Comparison of ENCODE assay signal across 21 mouse cellular contexts in the genomic region with DNA sequence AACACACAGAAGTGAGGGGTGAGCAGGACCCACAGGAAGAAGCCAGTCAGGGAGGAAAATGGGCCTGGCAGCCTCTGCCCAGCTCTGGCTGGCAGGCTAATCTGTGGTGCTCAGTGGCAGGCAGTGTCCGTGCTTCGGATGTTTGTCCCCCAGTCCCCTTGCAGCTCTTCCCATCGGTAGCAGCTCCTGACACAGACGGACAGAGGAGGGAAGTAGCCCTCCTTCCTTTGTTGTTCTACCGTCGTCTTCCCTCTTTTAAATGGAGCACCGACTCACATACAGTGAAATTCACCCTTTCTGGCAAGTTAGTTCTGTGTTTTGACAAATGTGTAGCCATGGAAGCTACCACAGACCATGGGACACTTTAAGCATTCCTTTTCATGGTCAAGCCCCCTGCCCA. TPM values are rescaled to one million over a fixed set of nuclear protein-coding genes. Genes with fewer than 3 reads are reported as not detected.
DNase-seq lines count a peak whose midpoint lies in the region; ATAC-seq lines count a peak whose summit lies in the region.
"Had no signal": no experiment of that assay in that cellular context is flagged by ENCODE, and none has a peak within 500 bp of the region (broad histone marks: within the 10 kb centered on the region; RNA-seq: fewer than 3 reads in every experiment).

No protein-coding gene starts in this region.

- no peak overlapping the region for H3K9ac ChIP-seq in hindbrain, embryonic 13.5 days
- 0 out of 2 replicates have a peak overlapping the region, but pooled peaks have one; percentile 4 for H3K9ac ChIP-seq in midbrain, embryonic 14.5 days (replicated peaks; ENCODE audit: low read length)
- no peak overlapping the region for H3K9ac ChIP-seq in midbrain, embryonic 16.5 days (ENCODE audit: low read depth, low read length)
- H3K9ac ChIP-seq: limb, embryonic 13.5 days; liver, embryonic 14.5 days; neural tube, embryonic 13.5 days had no signal

- no peaks in the 10 kb centered on the region for H3K9me3 ChIP-seq in heart, embryonic 10.5 days
- H3K9me3 ChIP-seq in hindbrain, embryonic 10.5 days: no peaks in the 10 kb centered on the region
- H3K9me3 ChIP-seq in hindbrain, embryonic 13.5 days: no peaks in the 10 kb centered on the region
- no peaks in the 10 kb centered on the region for H3K9me3 ChIP-seq in midbrain, embryonic 14.5 days (ENCODE audit: control insufficient read depth, low read length)
- no peaks in the 10 kb centered on the region for H3K9me3 ChIP-seq in midbrain, embryonic 16.5 days (replicated peaks; ENCODE audit: control insufficient read depth, low read length, poor library complexity, severe bottlenecking)
- H3K9me3 ChIP-seq: limb, embryonic 13.5 days; neural tube, embryonic 13.5 days had no signal

- WGBS in heart, embryonic 10.5 days: 32% methylated on average over 7 of the region's 7 CpGs
- WGBS in hindbrain, embryonic 10.5 days: 57% methylated on average over 7 of the region's 7 CpGs
- 54% methylated on average over 7 of the region's 7 CpGs for WGBS in hindbrain, embryonic 13.5 days
- WGBS in midbrain, embryonic 14.5 days: 35% methylated on average over 7 of the region's 7 CpGs
- 27% methylated on average over 7 of the region's 7 CpGs for WGBS in midbrain, embryonic 16.5 days

- peak overlapping the region; percentile 25; the same call in 1 of the 2 replicates for H3K4me3 ChIP-seq in heart, embryonic 10.5 days
- H3K4me3 ChIP-seq in hindbrain, embryonic 10.5 days: no peak overlapping the region
- H3K4me3 ChIP-seq in hindbrain, embryonic 13.5 days: no peak overlapping the region
- no peak overlapping the region for H3K4me3 ChIP-seq in midbrain, embryonic 14.5 days (replicated peaks; ENCODE audit: low read depth, low read length)
- no peak overlapping the region for H3K4me3 ChIP-seq in midbrain, embryonic 16.5 days (ENCODE audit: low read depth, low read length)
- H3K4me3 ChIP-seq: limb, embryonic 13.5 days; neural tube, embryonic 13.5 days had no signal

- H3K27ac ChIP-seq in heart, embryonic 10.5 days: peak overlapping the region; percentile 81
- peak overlapping the region; percentile 56 for H3K27ac ChIP-seq in hindbrain, embryonic 10.5 days
- H3K27ac ChIP-seq in hindbrain, embryonic 13.5 days: no peak overlapping the region
- no peak overlapping the region for H3K27ac ChIP-seq in midbrain, embryonic 14.5 days (replicated peaks; ENCODE audit: low read depth, low read length)
- H3K27ac ChIP-seq in midbrain, embryonic 16.5 days (ENCODE audit: low read length): no peak overlapping the region
- H3K27ac ChIP-seq: limb, embryonic 13.5 days; liver, embryonic 14.5 days; neural tube, embryonic 13.5 days had no signal

- no peaks in the 10 kb centered on the region for H3K27me3 ChIP-seq in heart, embryonic 10.5 days (ENCODE audit: insufficient read depth, poor library complexity, severe bottlenecking)
- peaks cover 12% of the 10 kb centered on the region; the same call in 1 of the 2 replicates for H3K27me3 ChIP-seq in hindbrain, embryonic 10.5 days (ENCODE audit: insufficient read depth, poor library complexity, severe bottlenecking)
- no peaks in the 10 kb centered on the region for H3K27me3 ChIP-seq in hindbrain, embryonic 13.5 days
- peaks cover 14% of the 10 kb centered on the region for H3K27me3 ChIP-seq in midbrain, embryonic 14.5 days (ENCODE audit: control insufficient read depth, insufficient read depth, low read length)
- no peaks in the 10 kb centered on the region for H3K27me3 ChIP-seq in midbrain, embryonic 16.5 days (ENCODE audit: control insufficient read depth, insufficient read depth, low read depth, low read length)
- H3K27me3 ChIP-seq: limb, embryonic 13.5 days; neural tube, embryonic 13.5 days had no signal

- no peak overlapping the region for H3K4me2 ChIP-seq in hindbrain, embryonic 13.5 days
- no peak overlapping the region for H3K4me2 ChIP-seq in midbrain, embryonic 14.5 days (ENCODE audit: low read length)
- H3K4me2 ChIP-seq in midbrain, embryonic 16.5 days (ENCODE audit: low read length): no peak overlapping the region
- H3K4me2 ChIP-seq: limb, embryonic 13.5 days; neural tube, embryonic 13.5 days had no signal

- H3K36me3 ChIP-seq in heart, embryonic 10.5 days: no peaks in the 10 kb centered on the region
- H3K36me3 ChIP-seq in hindbrain, embryonic 10.5 days: no peaks in the 10 kb centered on the region
- H3K36me3 ChIP-seq in hindbrain, embryonic 13.5 days: no peaks in the 10 kb centered on the region
- no peaks in the 10 kb centered on the region for H3K36me3 ChIP-seq in midbrain, embryonic 14.5 days (ENCODE audit: control insufficient read depth, insufficient read depth, low read length)
- H3K36me3 ChIP-seq in midbrain, embryonic 16.5 days (ENCODE audit: control insufficient read depth, insufficient read depth, low read length): no peaks in the 10 kb centered on the region
- H3K36me3 ChIP-seq: limb, embryonic 13.5 days; neural tube, embryonic 13.5 days had no signal

- ATAC-seq in hindbrain, embryonic 13.5 days (ENCODE audit: low FRiP score): no peak
- no peak for ATAC-seq in midbrain, embryonic 14.5 days (ENCODE audit: low FRiP score, low TSS enrichment)
- ATAC-seq in midbrain, embryonic 16.5 days: no peak
- ATAC-seq: lung, postnatal 0 days had no signal

- peaks cover 72% of the 10 kb centered on the region for H3K4me1 ChIP-seq in heart, embryonic 10.5 days
- H3K4me1 ChIP-seq in hindbrain, embryonic 10.5 days (replicated peaks): peaks cover 51% of the 10 kb centered on the region
- H3K4me1 ChIP-seq in hindbrain, embryonic 13.5 days (replicated peaks): peaks cover 38% of the 10 kb centered on the region
- peaks cover 17% of the 10 kb centered on the region for H3K4me1 ChIP-seq in midbrain, embryonic 14.5 days (ENCODE audit: control insufficient read depth, insufficient read depth, low read length)
- H3K4me1 ChIP-seq in midbrain, embryonic 16.5 days (ENCODE audit: control insufficient read depth, insufficient read depth, low read length): peaks cover 17% of the 10 kb centered on the region

- no peak for DNase-seq in heart, embryonic 10.5 days (ENCODE audit: low spot score)
- no peak for DNase-seq in heart, adult 18-20 months
- no peak for DNase-seq in hindbrain, embryonic 10.5 days (ENCODE audit: low spot score)
- DNase-seq in midbrain, embryonic 14.5 days: peak; percentile 21
- DNase-seq in yolk sac, embryonic 10.5 days (ENCODE audit: low spot score): peak; percentile 55
- DNase-seq: adrenal gland, postnatal 10 days; cerebellum, adult 11-12 months; cerebellum, postnatal 25 days; kidney, postnatal 14 days; layer of hippocampus, adult 9-11 months; right cerebral cortex, postnatal 4 days; thymus, postnatal 36 days had no signal

RNA-seq across cellular contexts. Expression of gene Gm10309, which starts 38.2 kb away (rescaled TPM):
- polyA plus RNA-seq in heart, embryonic 10.5 days (2016; fragmentation: Nextera tagmentation; extraction: Ambion mirVana): 0.38 and 0.44 TPM in 2 replicates
- under 1 TPM in 1 of 2 experiments, not detected in 1; 0.13 TPM for total RNA-seq in heart, adult 18-20 months (2021)
- 0.14 and 0.36 TPM in 2 replicates for polyA plus RNA-seq in hindbrain, embryonic 10.5 days (2016; fragmentation: Nextera tagmentation; extraction: Ambion mirVana)
- 0.25 and 0.35 TPM in 2 replicates for polyA plus RNA-seq in hindbrain, embryonic 13.5 days (2015; fragmentation: Nextera tagmentation; extraction: Ambion mirVana)
- 0.13 TPM in 1 of 2 replicates, not detected in the other for polyA plus RNA-seq in midbrain, embryonic 14.5 days (2014; fragmentation: Nextera tagmentation; extraction: Ambion mirVana)
- 0.44 and 0.63 TPM in 2 replicates for polyA plus RNA-seq in midbrain, embryonic 16.5 days (2015; fragmentation: Nextera tagmentation; extraction: Ambion mirVana)
- total RNA-seq: hematopoietic stem cell, adult 5-6 weeks; megakaryocyte, adult 5-6 weeks had no signal
- polyA plus RNA-seq: brain, embryonic 14.5 days had no signal

Comparison
In these comparisons a context has a peak if more than half of its experiments do, and no peak if none do; other contexts are left out.
1. H3K27ac ChIP-seq: peak in heart, embryonic 10.5 days (single experiment) and hindbrain, embryonic 10.5 days (single experiment); none in hindbrain, embryonic 13.5 days (single experiment), midbrain, embryonic 14.5 days (single experiment) and midbrain, embryonic 16.5 days (single experiment).
2. DNase-seq: peak in midbrain, embryonic 14.5 days (single experiment) and yolk sac, embryonic 10.5 days (single experiment); none in heart, embryonic 10.5 days (single experiment), heart, adult 18-20 months (0 of 2) and hindbrain, embryonic 10.5 days (single experiment).